Mouse (Mus musculus) thymus, adult 2 months (tissue): ENCODE measurements around the gene Caskin1.

Experiments
- CTCF ChIP-seq: fragments of 200-500 bp; IDR thresholded peaks from 2 replicates; pipeline ENCODE4 v1.5.1; 2012; ENCODE audit warnings: mild to moderate bottlenecking, control low read depth, low read length, moderate library complexity, borderline replicate concordance; ENCODE audit not compliant: control insufficient read depth, poor library complexity, insufficient read depth; ENCODE audit errors: extremely low read depth
- POLR2A ChIP-seq: fragments of 200-500 bp; IDR thresholded peaks from 2 replicates; pipeline ENCODE4 v1.6.1; 2012; ENCODE audit warnings: mild to moderate bottlenecking, low read length, control low read depth, moderate library complexity; ENCODE audit not compliant: control insufficient read depth, poor library complexity, insufficient read depth; ENCODE audit errors: extremely low read depth

DNA sequence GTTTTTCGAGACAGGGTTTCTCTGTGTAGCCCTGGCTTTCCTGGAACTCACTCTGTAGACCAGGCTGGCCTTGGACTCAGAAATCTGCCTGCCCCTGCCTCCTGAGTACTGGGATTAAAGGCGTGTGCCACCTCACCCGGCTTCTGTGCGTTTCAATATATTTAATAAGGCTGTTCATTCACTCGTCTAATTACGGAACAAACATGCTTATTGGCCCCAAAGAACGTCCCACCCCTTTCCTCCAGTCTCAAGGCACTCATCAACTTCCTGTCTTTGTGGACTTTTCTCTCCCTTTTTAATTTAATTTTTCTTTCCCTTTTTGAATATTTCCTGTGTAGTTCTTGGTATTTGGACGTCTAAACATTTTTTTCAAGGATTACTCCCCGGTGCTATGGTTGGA lies 60.0 kb downstream of the Caskin1 start:
- TF ChIP-seq CTCF (no peak), POLR2A (no peak)
